Mouse (Mus musculus): Measurements from ENCODE around the gene Ccdc70. TPM values are rescaled to one million over a fixed set of nuclear protein-coding genes. Genes with fewer than 3 reads are reported as not detected.

Gene Ccdc70
- polyA plus RNA-seq, 1 experiment from 2014 or later: not detected

- no peak for ATAC-seq (ENCODE audit: low read depth)
- Histone ChIP-seq H3K36me3 (ENCODE audit: control insufficient read depth, insufficient read depth, low read length) (no peaks in the 10 kb centered on the region), H3K27ac (replicated peaks; ENCODE audit: low read depth, low read length) (no peak overlapping the region), H3K4me2 (ENCODE audit: low read depth, low read length) (no peak overlapping the region), H3K9me3 (ENCODE audit: control insufficient read depth, low read length) (no peaks in the 10 kb centered on the region), H3K4me3 (ENCODE audit: low read depth, low read length) (no peak overlapping the region), H3K4me1 (ENCODE audit: control insufficient read depth, insufficient read depth, low read length) (no peaks in the 10 kb centered on the region), H3K27me3 (replicated peaks; ENCODE audit: control insufficient read depth, insufficient read depth, low read length) (no peaks in the 10 kb centered on the region), H3K9ac (ENCODE audit: low read depth, low read length) (no peak overlapping the region)
- WGBS: 92% methylated on average over 1 of the region's 1 CpGs
- no peak for DNase-seq (ENCODE audit: low spot score)
Measured at GRCm38 (mm10) chr8:21966646-21967045, 2.9 kb upstream of the Ccdc70 start.

- Histone ChIP-seq H3K4me2 (ENCODE audit: low read depth, low read length) (no peak overlapping the region), H3K27me3 (replicated peaks; ENCODE audit: control insufficient read depth, insufficient read depth, low read length) (no peaks in the 10 kb centered on the region), H3K36me3 (ENCODE audit: control insufficient read depth, insufficient read depth, low read length) (no peaks in the 10 kb centered on the region), H3K9me3 (ENCODE audit: control insufficient read depth, low read length) (no peaks in the 10 kb centered on the region), H3K9ac (ENCODE audit: low read depth, low read length) (no peak overlapping the region), H3K27ac (replicated peaks; ENCODE audit: low read depth, low read length) (no peak overlapping the region), H3K4me3 (ENCODE audit: low read depth, low read length) (no peak overlapping the region), H3K4me1 (ENCODE audit: control insufficient read depth, insufficient read depth, low read length) (no peaks in the 10 kb centered on the region)
- DNase-seq (ENCODE audit: low spot score) (peak; percentile 7), ATAC-seq (ENCODE audit: low read depth) (no peak)
- whole genome bisulfite sequencing: 51% methylated on average over 4 of the region's 4 CpGs
Measured at GRCm38 (mm10) chr8:21978193-21978592, 8.6 kb downstream of the Ccdc70 start.

- Histone ChIP-seq H3K27me3 (replicated peaks; ENCODE audit: control insufficient read depth, insufficient read depth, low read length) (no peaks in the 10 kb centered on the region), H3K36me3 (ENCODE audit: control insufficient read depth, insufficient read depth, low read length) (no peaks in the 10 kb centered on the region), H3K4me1 (ENCODE audit: control insufficient read depth, insufficient read depth, low read length) (no peaks in the 10 kb centered on the region), H3K4me3 (ENCODE audit: low read depth, low read length) (no peak overlapping the region), H3K4me2 (ENCODE audit: low read depth, low read length) (no peak overlapping the region), H3K9ac (ENCODE audit: low read depth, low read length) (no peak overlapping the region), H3K27ac (replicated peaks; ENCODE audit: low read depth, low read length) (no peak overlapping the region), H3K9me3 (ENCODE audit: control insufficient read depth, low read length) (no peaks in the 10 kb centered on the region)
- WGBS: 67% methylated on average over 8 of the region's 8 CpGs
- DNase-seq (ENCODE audit: low spot score) (peak; percentile 11), ATAC-seq (ENCODE audit: low read depth) (no peak)
Measured at GRCm38 (mm10) chr8:21981664-21982337, 12.2 kb downstream of the Ccdc70 start.

- Histone ChIP-seq H3K9ac (ENCODE audit: low read depth, low read length) (no peak overlapping the region), H3K4me3 (ENCODE audit: low read depth, low read length) (no peak overlapping the region), H3K4me2 (ENCODE audit: low read depth, low read length) (no peak overlapping the region), H3K27ac (replicated peaks; ENCODE audit: low read depth, low read length) (no peak overlapping the region), H3K9me3 (ENCODE audit: control insufficient read depth, low read length) (no peaks in the 10 kb centered on the region), H3K27me3 (replicated peaks; ENCODE audit: control insufficient read depth, insufficient read depth, low read length) (no peaks in the 10 kb centered on the region), H3K36me3 (ENCODE audit: control insufficient read depth, insufficient read depth, low read length) (no peaks in the 10 kb centered on the region), H3K4me1 (ENCODE audit: control insufficient read depth, insufficient read depth, low read length) (no peaks in the 10 kb centered on the region)
- DNase-seq (ENCODE audit: low spot score) (peak; percentile 49), ATAC-seq (ENCODE audit: low read depth) (peak; percentile 86; the same call in 1 of the 2 replicates)
- 17% methylated on average over 6 of the region's 6 CpGs for whole genome bisulfite sequencing
Measured at GRCm38 (mm10) chr8:21992184-21992583, 22.6 kb downstream of the Ccdc70 start.

- Histone ChIP-seq H3K27me3 (replicated peaks; ENCODE audit: control insufficient read depth, insufficient read depth, low read length) (no peaks in the 10 kb centered on the region), H3K4me1 (ENCODE audit: control insufficient read depth, insufficient read depth, low read length) (no peaks in the 10 kb centered on the region), H3K9ac (ENCODE audit: low read depth, low read length) (no peak overlapping the region), H3K4me3 (ENCODE audit: low read depth, low read length) (no peak overlapping the region), H3K9me3 (ENCODE audit: control insufficient read depth, low read length) (no peaks in the 10 kb centered on the region), H3K27ac (replicated peaks; ENCODE audit: low read depth, low read length) (no peak overlapping the region), H3K36me3 (ENCODE audit: control insufficient read depth, insufficient read depth, low read length) (no peaks in the 10 kb centered on the region), H3K4me2 (ENCODE audit: low read depth, low read length) (no peak overlapping the region)
- DNase-seq (ENCODE audit: low spot score) (peak; percentile 55), ATAC-seq (ENCODE audit: low read depth) (no peak)
- WGBS: 41% methylated on average over 3 of the region's 3 CpGs
Measured at GRCm38 (mm10) chr8:21995181-21995580, 25.6 kb downstream of the Ccdc70 start.

GRCm38 (mm10) chr8:22004750-22005522 lies 35.4 kb downstream of the Ccdc70 start:
- H3K9ac ChIP-seq (ENCODE audit: low read depth, low read length): no peak overlapping the region
- ATAC-seq (ENCODE audit: low read depth) (no peak), DNase-seq (ENCODE audit: low spot score) (no peak)

GRCm38 (mm10) chr8:22006423-22006822 lies 36.8 kb downstream of the Ccdc70 start:
- no peak overlapping the region for H3K4me2 ChIP-seq (ENCODE audit: low read depth, low read length)
- no peak overlapping the region for H3K4me3 ChIP-seq (ENCODE audit: low read depth, low read length)
- H3K27me3 ChIP-seq (replicated peaks; ENCODE audit: control insufficient read depth, insufficient read depth, low read length): no peaks in the 10 kb centered on the region
- WGBS: 73% methylated on average over 6 of the region's 6 CpGs
- no peak for DNase-seq (ENCODE audit: low spot score)
- no peaks in the 10 kb centered on the region for H3K4me1 ChIP-seq (ENCODE audit: control insufficient read depth, insufficient read depth, low read length)
- no peak for ATAC-seq (ENCODE audit: low read depth)
- H3K27ac ChIP-seq (replicated peaks; ENCODE audit: low read depth, low read length): no peak overlapping the region
- H3K36me3 ChIP-seq (ENCODE audit: control insufficient read depth, insufficient read depth, low read length): no peaks in the 10 kb centered on the region
- no peaks in the 10 kb centered on the region for H3K9me3 ChIP-seq (ENCODE audit: control insufficient read depth, low read length)
- H3K9ac ChIP-seq (ENCODE audit: low read depth, low read length): no peak overlapping the region

More at GRCm38 (mm10) chr8:22004750-22005522, 35.4 kb downstream of the Ccdc70 start:
- Histone ChIP-seq H3K27me3 (replicated peaks; ENCODE audit: control insufficient read depth, insufficient read depth, low read length) (no peaks in the 10 kb centered on the region), H3K4me2 (ENCODE audit: low read depth, low read length) (no peak overlapping the region), H3K4me3 (ENCODE audit: low read depth, low read length) (no peak overlapping the region), H3K4me1 (ENCODE audit: control insufficient read depth, insufficient read depth, low read length) (no peaks in the 10 kb centered on the region), H3K36me3 (ENCODE audit: control insufficient read depth, insufficient read depth, low read length) (no peaks in the 10 kb centered on the region), H3K27ac (replicated peaks; ENCODE audit: low read depth, low read length) (no peak overlapping the region), H3K9me3 (ENCODE audit: control insufficient read depth, low read length) (no peaks in the 10 kb centered on the region)
- WGBS: 69% methylated on average over 14 of the region's 14 CpGs

- Histone ChIP-seq H3K4me1 (ENCODE audit: control insufficient read depth, insufficient read depth, low read length) (no peaks in the 10 kb centered on the region), H3K9ac (ENCODE audit: low read depth, low read length) (no peak overlapping the region), H3K4me3 (ENCODE audit: low read depth, low read length) (no peak overlapping the region), H3K4me2 (ENCODE audit: low read depth, low read length) (no peak overlapping the region), H3K9me3 (ENCODE audit: control insufficient read depth, low read length) (no peaks in the 10 kb centered on the region), H3K27me3 (replicated peaks; ENCODE audit: control insufficient read depth, insufficient read depth, low read length) (no peaks in the 10 kb centered on the region), H3K27ac (replicated peaks; ENCODE audit: low read depth, low read length) (no peak overlapping the region), H3K36me3 (ENCODE audit: control insufficient read depth, insufficient read depth, low read length) (no peaks in the 10 kb centered on the region)
- WGBS: 49% methylated on average over 3 of the region's 3 CpGs
- ATAC-seq (ENCODE audit: low read depth) (no peak), DNase-seq (ENCODE audit: low spot score) (no peak)
Measured at GRCm38 (mm10) chr8:22009403-22009802, 39.8 kb downstream of the Ccdc70 start.
